In the genomic region with DNA sequence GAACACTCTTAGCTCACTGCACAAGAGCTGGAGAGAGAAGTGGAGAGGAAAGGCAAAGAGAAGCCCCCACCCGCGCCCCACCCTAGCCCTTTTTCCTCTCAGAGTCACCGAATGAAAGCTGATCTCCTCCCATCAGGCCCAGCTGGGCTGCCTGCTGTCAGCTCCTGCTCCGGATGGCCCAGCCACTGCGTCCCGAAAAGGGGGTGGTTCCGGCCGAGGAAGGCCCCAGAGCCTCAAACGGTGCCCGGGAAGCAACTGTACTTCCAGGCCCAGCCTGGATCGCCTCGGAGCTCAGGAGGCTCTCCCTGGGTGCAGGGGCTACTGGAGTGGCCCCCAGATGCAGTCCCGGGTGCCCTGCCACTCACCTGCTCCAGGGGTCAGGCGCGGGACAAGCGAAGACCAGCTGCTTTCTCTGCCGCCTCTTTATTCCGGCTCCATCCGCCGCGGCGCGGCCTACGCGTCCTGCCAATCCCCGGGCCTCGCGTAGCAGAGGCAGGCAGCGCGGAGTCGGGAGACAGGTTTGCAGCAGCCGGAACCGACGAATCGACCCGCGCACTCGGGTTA, we compare ENCODE assay signal across 8 mouse cellular contexts. TPM values are rescaled to one million over a fixed set of nuclear protein-coding genes. Genes with fewer than 3 reads are reported as not detected.
DNase-seq lines count a peak whose midpoint lies in the region; ATAC-seq lines count a peak whose summit lies in the region.

No protein-coding gene starts in this region.

- peak overlapping the region; percentile 97 for H3K9ac ChIP-seq in intestine, embryonic 16.5 days (ENCODE audit: low read depth, low read length)

- 0 out of 2 replicates have a peak, but pooled peaks cover 6% of the 10 kb centered on the region for H3K27me3 ChIP-seq in heart, embryonic 10.5 days (ENCODE audit: insufficient read depth, poor library complexity, severe bottlenecking)
- H3K27me3 ChIP-seq in erythroblast, embryonic 14.5 days (ENCODE audit: control insufficient read depth), result no peaks in the 10 kb centered on the region
- H3K27me3 ChIP-seq in intestine, embryonic 16.5 days (replicated peaks; ENCODE audit: control insufficient read depth, insufficient read depth, low read length), result no peaks in the 10 kb centered on the region

- H3K4me3 ChIP-seq in heart, embryonic 10.5 days, result peak overlapping the region; percentile 73
- H3K4me3 ChIP-seq in erythroblast, embryonic 14.5 days (replicated peaks), result peak overlapping the region; percentile 85
- peak overlapping the region; percentile 87 for H3K4me3 ChIP-seq in intestine, embryonic 16.5 days (ENCODE audit: low read length)

- H3K9me3 ChIP-seq in heart, embryonic 10.5 days, result no peaks in the 10 kb centered on the region
- peaks cover 13% of the 10 kb centered on the region for H3K9me3 ChIP-seq in erythroblast, embryonic 14.5 days (ENCODE audit: control insufficient read depth, low read length)
- H3K9me3 ChIP-seq in intestine, embryonic 16.5 days (ENCODE audit: control insufficient read depth, low read length), result no peaks in the 10 kb centered on the region

- DNase-seq in heart, embryonic 10.5 days (ENCODE audit: low spot score), result peak; percentile 84
- no peak for DNase-seq in heart, postnatal 36 days
- peak; percentile 62 for DNase-seq in ES-CJ7 (ENCODE audit: low read depth, low spot score)
- DNase-seq in urinary bladder, postnatal 25 days (ENCODE audit: low spot score), result no peak
- no peak for DNase-seq in retina, embryonic 14.5 days (ENCODE audit: low spot score)

- H3K27ac ChIP-seq in heart, embryonic 10.5 days, result peak overlapping the region; percentile 97
- H3K27ac ChIP-seq in intestine, embryonic 16.5 days (ENCODE audit: low read length), result peak overlapping the region; percentile 99

- peaks cover 37% of the 10 kb centered on the region for H3K4me1 ChIP-seq in heart, embryonic 10.5 days
- peaks cover 34% of the 10 kb centered on the region for H3K4me1 ChIP-seq in erythroblast, embryonic 14.5 days (ENCODE audit: control insufficient read depth)
- peaks cover 11% of the 10 kb centered on the region for H3K4me1 ChIP-seq in intestine, embryonic 16.5 days (ENCODE audit: control insufficient read depth, insufficient read depth, low read length)

- H3K36me3 ChIP-seq in heart, embryonic 10.5 days, result peaks cover 55% of the 10 kb centered on the region
- peaks cover 52% of the 10 kb centered on the region for H3K36me3 ChIP-seq in erythroblast, embryonic 14.5 days (ENCODE audit: control insufficient read depth)
- peaks cover 29% of the 10 kb centered on the region for H3K36me3 ChIP-seq in intestine, embryonic 16.5 days (ENCODE audit: control insufficient read depth, insufficient read depth, low read length)

- peak; percentile 61 for ATAC-seq in intestine, embryonic 16.5 days
- ATAC-seq in megakaryocyte, adult 5-6 weeks (ENCODE audit: poor library complexity, severe bottlenecking), result peak; percentile 36

- H3K4me2 ChIP-seq in intestine, embryonic 16.5 days (ENCODE audit: low read depth, low read length), result peak overlapping the region; percentile 83

- under 1% methylated on average over 38 of the region's 38 CpGs for WGBS in heart, embryonic 10.5 days
- WGBS in intestine, embryonic 16.5 days, result under 1% methylated on average over 38 of the region's 38 CpGs

- intact Hi-C loops in heart, postnatal 36 days (cut with DNase I), result loop anchor here (1.0 to 2.0 kb wide), 2 partner anchors 38 to 77 kb away; no protein-coding TSS in a partner anchor

RNA-seq across cellular contexts. Expression of a gene that starts 0.5 kb away (rescaled TPM):
- polyA plus RNA-seq in heart, embryonic 10.5 days (2016; fragmentation: Nextera tagmentation; extraction: Ambion mirVana), result 7.5 TPM in 2 replicates
- 1 to 10 TPM; 8.1 to 8.7 TPM for total RNA-seq in heart, postnatal 36 days (2021)
- 0.08 and 0.09 TPM in 2 replicates for polyA plus RNA-seq in erythroblast, embryonic 14.5 days (2012)
- 4.5 and 5.2 TPM in 2 replicates for polyA plus RNA-seq in intestine, embryonic 16.5 days (2015; fragmentation: Nextera tagmentation; extraction: Ambion mirVana)
- total RNA-seq in megakaryocyte, adult 5-6 weeks (2015), result 5.6 and 6.7 TPM in 2 replicates
- total RNA-seq in megakaryocyte, adult 5-6 weeks (2017), result 3.7 and 4.2 TPM in 2 replicates

RNA-seq across cellular contexts. Expression of a gene that starts 0.8 kb away (rescaled TPM):
- 31.5 and 33.0 TPM in 2 replicates for polyA plus RNA-seq in heart, embryonic 10.5 days (2016; fragmentation: Nextera tagmentation; extraction: Ambion mirVana)
- 10 to 100 TPM; 13.6 to 18.9 TPM for total RNA-seq in heart, postnatal 36 days (2021)
- 0.40 and 0.78 TPM in 2 replicates for polyA plus RNA-seq in erythroblast, embryonic 14.5 days (2012)
- polyA plus RNA-seq in intestine, embryonic 16.5 days (2015; fragmentation: Nextera tagmentation; extraction: Ambion mirVana), result 43.4 and 45.8 TPM in 2 replicates
- 28.2 and 32.4 TPM in 2 replicates for total RNA-seq in megakaryocyte, adult 5-6 weeks (2015)
- 29.0 and 29.5 TPM in 2 replicates for total RNA-seq in megakaryocyte, adult 5-6 weeks (2017)

RNA-seq across cellular contexts. Expression of a gene that starts 20.8 kb away (rescaled TPM):
- 30.9 and 50.2 TPM in 2 replicates for polyA plus RNA-seq in heart, embryonic 10.5 days (2016; fragmentation: Nextera tagmentation; extraction: Ambion mirVana)
- 10 to 100 TPM; 58.7 to 67.8 TPM for total RNA-seq in heart, postnatal 36 days (2021)
- 0.01 and 0.02 TPM in 2 replicates for polyA plus RNA-seq in erythroblast, embryonic 14.5 days (2012)
- polyA plus RNA-seq in intestine, embryonic 16.5 days (2015; fragmentation: Nextera tagmentation; extraction: Ambion mirVana), result 7.9 and 8.3 TPM in 2 replicates
- total RNA-seq in megakaryocyte, adult 5-6 weeks (2015), result not detected in 2 replicates
- not detected in 2 replicates for total RNA-seq in megakaryocyte, adult 5-6 weeks (2017)

RNA-seq across cellular contexts. Expression of a gene that starts 20.9 kb away (rescaled TPM):
- not detected in 2 replicates for polyA plus RNA-seq in heart, embryonic 10.5 days (2016; fragmentation: Nextera tagmentation; extraction: Ambion mirVana)
- not detected for total RNA-seq in heart, postnatal 36 days (2021)
- polyA plus RNA-seq in erythroblast, embryonic 14.5 days (2012), result not detected in 2 replicates
- not detected in 2 replicates for polyA plus RNA-seq in intestine, embryonic 16.5 days (2015; fragmentation: Nextera tagmentation; extraction: Ambion mirVana)
- 0.36 TPM in 1 of 2 replicates, not detected in the other for total RNA-seq in megakaryocyte, adult 5-6 weeks (2015)
- total RNA-seq in megakaryocyte, adult 5-6 weeks (2017), result not detected in 2 replicates

RNA-seq across cellular contexts. Expression of a gene that starts 24.9 kb away (rescaled TPM):
- polyA plus RNA-seq in heart, embryonic 10.5 days (2016; fragmentation: Nextera tagmentation; extraction: Ambion mirVana), result 0.17 TPM in 1 of 2 replicates, not detected in the other
- total RNA-seq in heart, postnatal 36 days (2021), result under 1 TPM; 0.64 to 0.98 TPM
- not detected in 2 replicates for polyA plus RNA-seq in erythroblast, embryonic 14.5 days (2012)
- polyA plus RNA-seq in intestine, embryonic 16.5 days (2015; fragmentation: Nextera tagmentation; extraction: Ambion mirVana), result 0.49 and 0.65 TPM in 2 replicates
- 0.96 TPM in 1 of 2 replicates, not detected in the other for total RNA-seq in megakaryocyte, adult 5-6 weeks (2015)
- total RNA-seq in megakaryocyte, adult 5-6 weeks (2017), result 0.20 TPM in 1 of 2 replicates, not detected in the other

Comparison
In these comparisons a context has a peak if more than half of its experiments do, and no peak if none do; other contexts are left out.
1. DNase-seq: peak in heart, embryonic 10.5 days (single experiment) and ES-CJ7 (single experiment); none in heart, postnatal 36 days (0 of 2), urinary bladder, postnatal 25 days (single experiment) and retina, embryonic 14.5 days (single experiment).
2. RNA of a gene that starts 0.8 kb away (polyA plus RNA-seq): 43.4 to 45.8 TPM in intestine, embryonic 16.5 days and 31.5 to 33.0 TPM in heart, embryonic 10.5 days; 0.40 to 0.78 TPM in erythroblast, embryonic 14.5 days; every median in the first group is over 10 times any median in the second.
3. Peak in every context shown above with its lines, with median percentiles within 50 percentile points of each other: H3K4me3 ChIP-seq.